Mouse (Mus musculus): ENCODE measurements at regions not wholly inside any gene's neighbourhood (a gene's known extent, or its start where the extent isn't known, plus 50 kb on each side); places are given as distances from the start of the nearest gene placed in this dataset.

DNA sequence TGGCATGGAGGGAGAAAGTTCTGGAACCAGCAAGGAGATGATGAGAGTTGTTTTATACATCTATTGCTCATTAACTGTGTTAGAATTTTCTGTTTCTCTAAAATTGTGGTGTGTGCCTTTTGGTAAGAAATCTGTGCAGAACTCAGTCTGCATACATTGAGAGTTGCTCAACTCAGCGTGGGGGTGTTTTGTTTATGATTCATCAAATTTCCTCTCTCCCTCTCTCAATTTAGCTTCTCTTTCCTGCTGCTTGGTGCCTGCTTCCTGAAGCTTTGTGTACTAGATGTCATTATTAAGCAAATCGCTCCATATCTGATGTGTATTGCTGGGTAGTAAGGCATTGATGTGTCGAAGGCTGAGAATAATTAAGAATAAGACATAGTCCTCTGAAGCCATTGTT, 81.4 kb upstream of the Eif4g2 start:
- Histone ChIP-seq H3K4me3 (no peak overlapping the region), H3K4me1 (0 out of 2 replicates have a peak, but pooled peaks cover under 1% of the 10 kb centered on the region), H3K27ac (no peak overlapping the region), H3K9ac (no peak overlapping the region), H3K27me3 (no peaks in the 10 kb centered on the region), H3K4me2 (no peak overlapping the region), H3K9me3 (no peaks in the 10 kb centered on the region), H3K36me3 (no peaks in the 10 kb centered on the region)
- ATAC-seq (ENCODE audit: insufficient number of reproducible peaks, insufficient read depth, low FRiP score, low TSS enrichment, low read depth): no peak
- WGBS: 84% methylated on average over 3 of the region's 3 CpGs

- H3K36me3 ChIP-seq: no peaks in the 10 kb centered on the region
- no peak overlapping the region for H3K27ac ChIP-seq
- ATAC-seq (ENCODE audit: insufficient number of reproducible peaks, insufficient read depth, low FRiP score, low TSS enrichment, low read depth): no peak
- H3K9me3 ChIP-seq: no peaks in the 10 kb centered on the region
- H3K4me1 ChIP-seq: 0 out of 2 replicates have a peak, but pooled peaks cover 5% of the 10 kb centered on the region
- no peaks in the 10 kb centered on the region for H3K27me3 ChIP-seq
- WGBS: 45% methylated on average over 3 of the region's 3 CpGs
- no peak overlapping the region for H3K4me2 ChIP-seq
- no peak overlapping the region for H3K4me3 ChIP-seq
- H3K9ac ChIP-seq: no peak overlapping the region
Measured at GRCm38 (mm10) chr7:111163861-111164260, 81.0 kb upstream of the Eif4g2 start.

DNA sequence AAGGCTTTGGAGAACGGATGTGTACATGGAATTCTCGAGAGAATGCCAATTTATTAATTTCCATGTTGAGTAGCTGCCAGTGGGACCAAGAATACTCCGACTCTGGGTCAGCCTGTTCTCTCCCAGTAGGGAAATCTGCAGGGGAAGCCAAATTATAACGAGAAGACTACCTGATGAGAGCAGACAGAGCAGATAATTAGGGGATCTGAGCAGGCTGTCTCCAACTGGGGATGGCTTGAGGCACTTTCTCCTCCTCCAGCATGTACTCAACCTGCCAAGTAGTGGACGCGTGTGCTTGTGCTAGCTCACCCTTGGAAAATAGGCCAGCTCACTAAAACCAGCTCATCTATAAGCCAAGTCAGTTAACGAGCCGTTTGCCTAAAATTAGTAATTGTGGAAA, 80.5 kb upstream of the Eif4g2 start:
- Histone ChIP-seq H3K4me2 (no peak overlapping the region), H3K27ac (no peak overlapping the region), H3K9me3 (no peaks in the 10 kb centered on the region), H3K4me3 (no peak overlapping the region), H3K27me3 (no peaks in the 10 kb centered on the region), H3K4me1 (peaks cover 8% of the 10 kb centered on the region; the same call in 1 of the 2 replicates), H3K9ac (no peak overlapping the region), H3K36me3 (no peaks in the 10 kb centered on the region)
- WGBS: 58% methylated on average over 8 of the region's 8 CpGs
- ATAC-seq (ENCODE audit: insufficient number of reproducible peaks, insufficient read depth, low FRiP score, low TSS enrichment, low read depth): no peak

GRCm38 (mm10) chr7:111158791-111159286, 76.0 kb upstream of the Eif4g2 start:
- Histone ChIP-seq H3K27ac (no peak overlapping the region), H3K4me2 (no peak overlapping the region), H3K27me3 (no peaks in the 10 kb centered on the region), H3K36me3 (no peaks in the 10 kb centered on the region), H3K9me3 (no peaks in the 10 kb centered on the region), H3K9ac (no peak overlapping the region), H3K4me1 (peaks cover 31% of the 10 kb centered on the region), H3K4me3 (no peak overlapping the region)
- ATAC-seq (ENCODE audit: insufficient number of reproducible peaks, insufficient read depth, low FRiP score, low TSS enrichment, low read depth): no peak
- 50% methylated on average over 6 of the region's 6 CpGs for WGBS

DNA sequence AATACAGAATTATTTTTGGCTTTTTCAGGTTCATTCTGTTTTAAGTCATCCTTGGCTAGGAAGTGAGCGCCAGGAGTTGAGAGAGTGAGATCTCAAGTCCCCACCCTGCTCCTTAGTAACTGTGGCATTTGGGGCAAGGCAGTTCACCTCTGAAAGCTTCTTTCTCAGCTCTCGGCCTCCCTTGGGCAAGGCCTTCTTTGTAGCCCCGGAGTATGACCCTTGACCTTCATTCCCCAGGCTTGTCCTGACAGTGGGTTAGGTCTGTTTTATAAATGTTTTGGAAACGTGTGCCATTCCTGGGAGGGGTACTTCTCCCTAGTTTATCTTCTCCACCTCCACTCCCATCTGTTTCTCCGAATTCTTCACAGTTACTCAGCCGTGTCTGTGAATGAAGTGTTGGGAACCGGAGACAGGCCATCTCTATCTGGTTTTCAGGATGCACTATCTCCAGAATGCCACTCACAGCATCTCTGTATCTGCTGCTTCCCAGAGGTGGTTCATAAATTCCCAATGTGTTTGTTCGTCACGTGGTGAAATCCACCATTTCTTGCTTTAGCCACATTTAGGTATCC, 75.0 kb upstream of the Eif4g2 start:
- H3K4me3 ChIP-seq: 0 out of 2 replicates have a peak overlapping the region, but pooled peaks have one; percentile 8
- no peak for ATAC-seq (ENCODE audit: insufficient number of reproducible peaks, insufficient read depth, low FRiP score, low TSS enrichment, low read depth)
- WGBS: 46% methylated on average over 9 of the region's 9 CpGs
- H3K27me3 ChIP-seq: no peaks in the 10 kb centered on the region
- H3K36me3 ChIP-seq: no peaks in the 10 kb centered on the region
- no peak overlapping the region for H3K9ac ChIP-seq
- peak overlapping the region; percentile 45 for H3K4me2 ChIP-seq
- H3K9me3 ChIP-seq: no peaks in the 10 kb centered on the region
- peak overlapping the region; percentile 86 for H3K27ac ChIP-seq
- peaks cover 31% of the 10 kb centered on the region for H3K4me1 ChIP-seq

DNA sequence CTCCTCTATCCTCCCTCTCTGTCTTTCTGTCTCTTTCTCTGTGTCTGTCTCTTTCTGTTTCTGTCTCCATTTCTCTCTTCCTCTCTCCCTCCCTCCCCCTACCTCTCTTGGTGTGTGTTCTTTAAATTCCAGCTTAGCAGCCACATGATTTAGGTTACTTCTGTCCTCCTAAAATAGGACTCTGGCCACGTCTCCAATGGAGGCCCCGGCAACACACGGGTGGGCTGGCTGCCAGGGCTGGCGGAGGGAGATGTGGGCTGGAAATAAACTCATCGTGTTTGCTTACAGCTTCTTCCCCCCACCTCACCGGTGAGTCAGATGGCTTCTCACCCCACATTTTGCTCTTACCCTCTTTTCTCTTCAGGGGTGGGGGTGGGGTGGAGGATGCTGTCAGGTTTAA, 74.5 kb upstream of the Eif4g2 start:
- peak overlapping the region; percentile 54; the same call in 1 of the 2 replicates for H3K9ac ChIP-seq
- H3K27ac ChIP-seq: peak overlapping the region; percentile 86
- WGBS: 7% methylated on average over 6 of the region's 6 CpGs
- 0 out of 2 replicates have a peak, but pooled peaks have one; percentile 21 for ATAC-seq (ENCODE audit: insufficient number of reproducible peaks, insufficient read depth, low FRiP score, low TSS enrichment, low read depth)
- 0 out of 2 replicates have a peak overlapping the region, but pooled peaks have one; percentile 8 for H3K4me3 ChIP-seq
- no peaks in the 10 kb centered on the region for H3K27me3 ChIP-seq
- H3K9me3 ChIP-seq: no peaks in the 10 kb centered on the region
- H3K4me2 ChIP-seq: peak overlapping the region; percentile 45
- H3K4me1 ChIP-seq: peaks cover 31% of the 10 kb centered on the region
- no peaks in the 10 kb centered on the region for H3K36me3 ChIP-seq

GRCm38 (mm10) chr7:111156472-111157231, 73.8 kb upstream of the Eif4g2 start:
- Histone ChIP-seq H3K4me2 (peak overlapping the region; percentile 45), H3K9ac (no peak overlapping the region)
- 28% methylated on average over 8 of the region's 8 CpGs for WGBS

GRCm38 (mm10) chr7:111155995-111156394, 73.2 kb upstream of the Eif4g2 start:
- peaks cover 31% of the 10 kb centered on the region for H3K4me1 ChIP-seq

More at GRCm38 (mm10) chr7:111156472-111157231, 73.8 kb upstream of the Eif4g2 start:
- Histone ChIP-seq H3K4me3 (no peak overlapping the region), H3K36me3 (no peaks in the 10 kb centered on the region), H3K27me3 (no peaks in the 10 kb centered on the region), H3K27ac (peak overlapping the region; percentile 86), H3K9me3 (no peaks in the 10 kb centered on the region), H3K4me1 (peaks cover 31% of the 10 kb centered on the region)
- peak; percentile 62; the same call in 1 of the 2 replicates for ATAC-seq (ENCODE audit: insufficient number of reproducible peaks, insufficient read depth, low FRiP score, low TSS enrichment, low read depth)

DNA sequence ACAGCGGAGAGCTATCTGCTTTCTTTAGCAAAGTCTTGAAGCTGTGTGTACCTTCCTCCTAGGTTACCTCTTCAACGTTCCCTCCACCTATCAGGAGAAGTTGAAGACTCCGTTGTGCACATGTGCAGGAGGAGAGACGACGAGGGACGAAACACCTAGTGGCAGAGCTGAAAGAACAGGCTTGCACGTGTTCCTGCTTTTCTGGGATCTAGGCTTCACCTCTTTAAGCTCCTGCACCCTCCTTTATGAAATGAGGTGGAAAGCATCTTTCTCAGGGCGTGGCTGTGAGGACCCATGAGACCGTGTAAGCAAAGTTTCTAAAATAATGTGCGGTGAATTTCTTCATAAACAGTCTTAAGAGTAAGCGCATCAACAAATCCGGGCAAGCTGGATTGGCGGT, 71.4 kb upstream of the Eif4g2 start:
- 85% methylated on average over 13 of the region's 13 CpGs for WGBS
- Histone ChIP-seq H3K9me3 (no peaks in the 10 kb centered on the region), H3K4me3 (no peak overlapping the region), H3K4me1 (peaks cover 29% of the 10 kb centered on the region), H3K9ac (no peak overlapping the region), H3K27me3 (no peaks in the 10 kb centered on the region), H3K36me3 (no peaks in the 10 kb centered on the region), H3K27ac (peak overlapping the region; percentile 33; the same call in 1 of the 2 replicates), H3K4me2 (no peak overlapping the region)
- no peak for ATAC-seq (ENCODE audit: insufficient number of reproducible peaks, insufficient read depth, low FRiP score, low TSS enrichment, low read depth)

More at GRCm38 (mm10) chr7:111155995-111156394, 73.2 kb upstream of the Eif4g2 start:
- Histone ChIP-seq H3K27ac (peak overlapping the region; percentile 86), H3K27me3 (no peaks in the 10 kb centered on the region), H3K4me2 (no peak overlapping the region), H3K4me3 (no peak overlapping the region), H3K9ac (no peak overlapping the region), H3K9me3 (no peaks in the 10 kb centered on the region), H3K36me3 (no peaks in the 10 kb centered on the region)
- 53% methylated on average over 6 of the region's 6 CpGs for whole genome bisulfite sequencing
- no peak for ATAC-seq (ENCODE audit: insufficient number of reproducible peaks, insufficient read depth, low FRiP score, low TSS enrichment, low read depth)

DNA sequence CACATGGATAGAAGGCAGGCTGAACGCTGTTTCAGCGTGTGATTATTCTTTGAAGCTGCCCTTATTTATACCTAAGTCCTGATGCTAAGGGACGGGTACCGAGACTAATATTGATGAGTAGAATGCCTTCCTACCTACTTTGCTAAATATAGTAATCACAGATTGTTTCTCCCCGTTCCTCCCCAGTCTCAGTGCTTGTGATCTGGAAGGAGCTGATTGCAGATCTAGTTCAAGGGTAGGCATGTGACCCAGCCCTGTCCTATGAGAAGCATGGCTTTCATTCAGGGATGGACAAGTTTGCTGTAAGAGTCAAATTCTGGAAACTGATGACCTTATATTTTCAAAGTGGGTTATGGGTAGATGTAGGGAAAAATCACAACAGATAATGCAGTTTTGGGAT, 67.7 kb upstream of the Eif4g2 start:
- Histone ChIP-seq H3K27me3 (no peaks in the 10 kb centered on the region), H3K27ac (no peak overlapping the region), H3K4me1 (no peaks in the 10 kb centered on the region), H3K9me3 (no peaks in the 10 kb centered on the region), H3K9ac (no peak overlapping the region), H3K4me3 (no peak overlapping the region), H3K36me3 (no peaks in the 10 kb centered on the region), H3K4me2 (no peak overlapping the region)
- no peak for ATAC-seq (ENCODE audit: insufficient number of reproducible peaks, insufficient read depth, low FRiP score, low TSS enrichment, low read depth)
- 89% methylated on average over 5 of the region's 5 CpGs for WGBS

DNA sequence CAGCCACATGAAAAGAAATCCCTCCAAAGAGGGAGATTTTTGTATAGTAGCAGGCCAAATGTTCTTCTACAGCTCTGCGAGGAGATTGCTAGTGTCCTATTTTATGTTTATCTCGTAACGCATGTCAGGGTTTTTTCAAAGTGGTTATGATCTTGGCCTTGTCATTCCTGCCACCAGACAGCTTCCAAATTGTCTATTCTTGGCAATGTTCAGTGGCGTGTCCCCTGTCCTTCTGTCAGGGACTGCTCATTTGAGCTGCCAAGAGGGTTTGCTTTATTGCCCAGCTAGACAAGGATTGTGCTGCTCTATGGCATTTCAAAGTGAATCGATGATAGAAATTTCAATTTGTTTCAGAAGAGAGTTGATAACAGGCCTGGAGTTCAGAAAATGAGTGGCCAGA, 67.3 kb upstream of the Eif4g2 start:
- H3K4me3 ChIP-seq: no peak overlapping the region
- H3K4me2 ChIP-seq: no peak overlapping the region
- H3K4me1 ChIP-seq: no peaks in the 10 kb centered on the region
- no peak overlapping the region for H3K9ac ChIP-seq
- no peak for ATAC-seq (ENCODE audit: insufficient number of reproducible peaks, insufficient read depth, low FRiP score, low TSS enrichment, low read depth)
- H3K27me3 ChIP-seq: no peaks in the 10 kb centered on the region
- H3K9me3 ChIP-seq: no peaks in the 10 kb centered on the region
- H3K27ac ChIP-seq: no peak overlapping the region
- WGBS: 90% methylated on average over 5 of the region's 5 CpGs
- no peaks in the 10 kb centered on the region for H3K36me3 ChIP-seq

DNA sequence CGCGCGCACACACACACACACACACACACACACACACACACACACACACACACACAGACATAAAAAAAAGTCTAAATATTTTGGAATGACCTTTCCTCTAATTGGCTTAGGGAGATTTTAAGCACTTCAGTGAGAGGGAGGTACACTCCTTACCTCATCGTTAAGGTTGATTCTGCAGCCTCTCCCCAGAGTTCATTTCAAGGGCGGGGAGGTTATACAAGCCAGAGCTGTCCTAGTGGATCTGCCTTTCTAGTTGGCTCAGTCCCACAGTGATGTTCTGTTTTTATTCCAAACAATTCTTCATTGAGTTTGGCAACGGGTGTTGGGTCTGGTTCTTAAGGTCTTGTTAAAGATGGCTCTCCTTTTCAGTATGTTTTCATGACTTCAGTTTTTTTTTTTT, 64.8 kb upstream of the Eif4g2 start:
- H3K27ac ChIP-seq: no peak overlapping the region
- H3K4me1 ChIP-seq: no peaks in the 10 kb centered on the region
- no peak overlapping the region for H3K4me3 ChIP-seq
- WGBS: 87% methylated on average over 6 of the region's 6 CpGs
- H3K27me3 ChIP-seq: no peaks in the 10 kb centered on the region
- no peak overlapping the region for H3K9ac ChIP-seq
- H3K9me3 ChIP-seq: no peaks in the 10 kb centered on the region
- ATAC-seq (ENCODE audit: insufficient number of reproducible peaks, insufficient read depth, low FRiP score, low TSS enrichment, low read depth): no peak
- H3K4me2 ChIP-seq: no peak overlapping the region
- H3K36me3 ChIP-seq: no peaks in the 10 kb centered on the region

All from embryonic facial prominence, embryonic 13.5 days (tissue).